Mouse (Mus musculus): ENCODE measurements around the gene Xaf1.
A peak's percentile ranks its signal among the peaks of the same experiment; 100 is the strongest.
"Not testable (repeated sequence)": the region's sequence is repeated elsewhere in the genome, so short reads cannot be mapped to it uniquely, and the experiment has no call there.

The Xaf1 gene

GRCm38 (mm10) chr11:72314151-72314895, 12.9 kb downstream of the Xaf1 start, which contains the start of gene Fbxo39:
TSS of gene Fbxo39 (plus strand) at chr11:72314444.
- peak; percentile 22 for DNase-seq

- no peak for DNase-seq
Measured at GRCm38 (mm10) chr11:72318026-72318425, 16.6 kb downstream of the Xaf1 start.

- DNase-seq: no peak
Measured at GRCm38 (mm10) chr11:72324431-72324830, 23.0 kb downstream of the Xaf1 start.

GRCm38 (mm10) chr11:72325701-72326100, 24.3 kb downstream of the Xaf1 start:
- no peak for DNase-seq

GRCm38 (mm10) chr11:72332951-72333667, 31.7 kb downstream of the Xaf1 start:
- DNase-seq: no peak

- no peak for DNase-seq
Measured at GRCm38 (mm10) chr11:72334653-72335052, 33.2 kb downstream of the Xaf1 start.

GRCm38 (mm10) chr11:72336726-72337125, 35.3 kb downstream of the Xaf1 start:
- no peak for DNase-seq

- no peak for DNase-seq
Measured at GRCm38 (mm10) chr11:72338437-72338871, 37.0 kb downstream of the Xaf1 start.

- DNase-seq: no peak
Measured at GRCm38 (mm10) chr11:72339716-72340115, 38.3 kb downstream of the Xaf1 start.

- DNase-seq: peak; percentile 56
Measured at GRCm38 (mm10) chr11:72342549-72343237, 41.3 kb downstream of the Xaf1 start.

- DNase-seq: not testable (repeated sequence)
Measured at GRCm38 (mm10) chr11:72343238-72343625, 41.8 kb downstream of the Xaf1 start.

- peak; percentile 71 for DNase-seq
Measured at GRCm38 (mm10) chr11:72343904-72344303, 42.5 kb downstream of the Xaf1 start.

- DNase-seq: no peak
Measured at GRCm38 (mm10) chr11:72344486-72344885, 43.1 kb downstream of the Xaf1 start.

GRCm38 (mm10) chr11:72348563-72348962, 47.1 kb downstream of the Xaf1 start:
- no peak for DNase-seq

GRCm38 (mm10) chr11:72349016-72349415, 47.6 kb downstream of the Xaf1 start:
- no peak for DNase-seq

- DNase-seq: no peak
Measured at GRCm38 (mm10) chr11:72349652-72350051, 48.2 kb downstream of the Xaf1 start.

- DNase-seq: no peak
Measured at GRCm38 (mm10) chr11:72352272-72352671, 50.8 kb downstream of the Xaf1 start.

- no peak for DNase-seq
Measured at GRCm38 (mm10) chr11:72353186-72353585, 51.8 kb downstream of the Xaf1 start.

GRCm38 (mm10) chr11:72354971-72355728, 53.7 kb downstream of the Xaf1 start:
- DNase-seq: peak; percentile 80

- DNase-seq: peak; percentile 77
Measured at GRCm38 (mm10) chr11:72361385-72362346, 60.2 kb downstream of the Xaf1 start.

- no peak for DNase-seq
Measured at GRCm38 (mm10) chr11:72362347-72362741, 60.9 kb downstream of the Xaf1 start, which contains the start of gene Tekt1. TSS of gene Tekt1 (minus strand) at chr11:72362442.

Measured in right cerebral cortex, postnatal 4 days (tissue).